Mouse (Mus musculus) kidney, embryonic 16.5 days (tissue): Measurements from ENCODE around the gene Samd4. TPM values are rescaled to one million over a fixed set of nuclear protein-coding genes. Genes with fewer than 3 reads are reported as not detected.
A peak's percentile ranks its signal among the peaks of the same experiment; 100 is the strongest.

ENCODE experiments used
- ATAC-seq: fragments of 200-750 bp; cut with Nextera tagmentation; 2 replicates; pipeline ENCODE4 v1.8.0; 2017; ENCODE audit warnings: moderate TSS enrichment; ENCODE audit not compliant: low FRiP score, low TSS enrichment
- H3K27ac ChIP-seq: fragments of 300-500 bp; sonication (generic); 2 replicates; pipeline ENCODE4 v1.5.1; 2014; ENCODE audit warnings: low read length
- H3K27me3 ChIP-seq: fragments of 300-500 bp; sonication (generic); 2 replicates; pipeline ENCODE4 v1.6.1; 2014; ENCODE audit warnings: low read length, control low read depth, mixed read lengths; ENCODE audit not compliant: insufficient read depth
- H3K36me3 ChIP-seq: fragments of 300-500 bp; sonication (generic); 2 replicates; pipeline ENCODE4 v1.6.1; 2014; ENCODE audit warnings: low read length, control low read depth, mixed read lengths; ENCODE audit not compliant: insufficient read depth
- H3K4me1 ChIP-seq: fragments of 300-500 bp; sonication (generic); 2 replicates; pipeline ENCODE4 v1.6.1; 2014; ENCODE audit warnings: low read length, control low read depth, mixed read lengths; ENCODE audit not compliant: insufficient read depth
- H3K4me2 ChIP-seq: fragments of 300-500 bp; sonication (generic); replicated peaks from 2 replicates; pipeline ENCODE4 v1.6.1; 2014; ENCODE audit warnings: low read depth, low read length
- H3K4me3 ChIP-seq: fragments of 300-500 bp; sonication (generic); 2 replicates; pipeline ENCODE4 v1.5.1; 2014; ENCODE audit warnings: mild to moderate bottlenecking, low read length
- H3K9ac ChIP-seq: fragments of 300-500 bp; sonication (generic); replicated peaks from 2 replicates; pipeline ENCODE4 v1.6.1; 2014; ENCODE audit warnings: low read length
- H3K9me3 ChIP-seq: fragments of 300-500 bp; sonication (generic); 2 replicates; pipeline ENCODE4 v1.6.1; 2016; ENCODE audit warnings: low read length, control low read depth
- WGBS: fragments of 180-500 bp; shearing (Covaris S2); extraction: QIAGEN DNeasy Blood & Tissue Kit; methylation state at CpG from one replicate; pipeline ENCODE4 v1.1.7; 2014; 5-methylcytosine and 5-hydroxymethylcytosine counted together
- polyA plus RNA-seq: library from polyadenylated mRNA; unstranded; fragments of >200 nt; fragmentation: Nextera tagmentation; extraction: Ambion mirVana; gene quantifications from 2 replicates; pipeline ENCODE4 v1.2.1, GENCODE M21; 2015

The Samd4 gene
- polyA plus RNA-seq: 4.6 and 5.4 TPM in 2 replicates

GRCm38 (mm10) chr14:46882431-46883067, at the start of gene Samd4:
TSS of gene Samd4 (plus strand) at chr14:46882854.
- WGBS: under 1% methylated on average over 46 of the region's 54 CpGs
- H3K4me1 ChIP-seq: peaks cover 24% of the 10 kb centered on the region
- peak within 1 kb of the TSS; percentile 87 for H3K9ac ChIP-seq
- no peaks in the 10 kb centered on the region for H3K9me3 ChIP-seq
- no peaks in the 10 kb centered on the region; the same call in 1 of the 2 replicates for H3K27me3 ChIP-seq
- H3K36me3 ChIP-seq: no peaks in the 10 kb centered on the region
- peak within 1 kb of the TSS; percentile 89 for H3K27ac ChIP-seq
- H3K4me3 ChIP-seq: peak within 1 kb of the TSS; percentile 73
- peak; percentile 69 for ATAC-seq
- H3K4me2 ChIP-seq: peak within 1 kb of the TSS; percentile 98

- ATAC-seq: no peak
- 72% methylated on average over 4 of the region's 4 CpGs for WGBS
- H3K27me3 ChIP-seq: no peaks in the 10 kb centered on the region
- H3K4me2 ChIP-seq: no peak overlapping the region
- no peaks in the 10 kb centered on the region for H3K4me1 ChIP-seq
- H3K9ac ChIP-seq: no peak overlapping the region
- H3K27ac ChIP-seq: no peak overlapping the region
- no peak overlapping the region for H3K4me3 ChIP-seq
- no peaks in the 10 kb centered on the region for H3K9me3 ChIP-seq
- H3K36me3 ChIP-seq: peaks cover 17% of the 10 kb centered on the region
These were observed 43.3 kb upstream of the Samd4 start for GRCm38 (mm10) chr14:46839326-46839725.

GRCm38 (mm10) chr14:46845706-46846105, 36.9 kb upstream of the Samd4 start:
- 97% methylated on average over 11 of the region's 11 CpGs for WGBS
- ATAC-seq: no peak

GRCm38 (mm10) chr14:46848063-46848590, 34.5 kb upstream of the Samd4 start:
- no peak overlapping the region for H3K27ac ChIP-seq
- WGBS: 77% methylated on average over 4 of the region's 4 CpGs
- ATAC-seq: no peak
- no peaks in the 10 kb centered on the region for H3K4me1 ChIP-seq
- no peak overlapping the region for H3K4me3 ChIP-seq
- no peaks in the 10 kb centered on the region for H3K27me3 ChIP-seq
- H3K9ac ChIP-seq: no peak overlapping the region
- no peak overlapping the region for H3K4me2 ChIP-seq
- no peaks in the 10 kb centered on the region; the same call in 1 of the 2 replicates for H3K36me3 ChIP-seq
- H3K9me3 ChIP-seq: no peaks in the 10 kb centered on the region

More at GRCm38 (mm10) chr14:46845706-46846105, 36.9 kb upstream of the Samd4 start:
- Histone ChIP-seq H3K4me3 (no peak overlapping the region), H3K4me1 (no peaks in the 10 kb centered on the region), H3K9ac (no peak overlapping the region), H3K27ac (no peak overlapping the region), H3K4me2 (no peak overlapping the region), H3K9me3 (no peaks in the 10 kb centered on the region), H3K27me3 (no peaks in the 10 kb centered on the region), H3K36me3 (peaks cover 15% of the 10 kb centered on the region)

- Histone ChIP-seq H3K4me3 (no peak overlapping the region), H3K4me1 (no peaks in the 10 kb centered on the region), H3K9me3 (no peaks in the 10 kb centered on the region), H3K4me2 (no peak overlapping the region), H3K36me3 (no peaks in the 10 kb centered on the region; the same call in 1 of the 2 replicates), H3K9ac (no peak overlapping the region), H3K27me3 (no peaks in the 10 kb centered on the region), H3K27ac (no peak overlapping the region)
- ATAC-seq: no peak
- WGBS: 59% methylated on average over 5 of the region's 5 CpGs
These were observed 33.9 kb upstream of the Samd4 start for GRCm38 (mm10) chr14:46848736-46849135.

GRCm38 (mm10) chr14:46849769-46850168, 32.9 kb upstream of the Samd4 start:
- H3K4me3 ChIP-seq: no peak overlapping the region
- ATAC-seq: no peak
- no peaks in the 10 kb centered on the region; the same call in none of the 2 replicates for H3K36me3 ChIP-seq
- 91% methylated on average over 1 of the region's 1 CpGs for WGBS
- no peaks in the 10 kb centered on the region for H3K4me1 ChIP-seq
- no peak overlapping the region for H3K9ac ChIP-seq
- no peaks in the 10 kb centered on the region for H3K9me3 ChIP-seq
- no peak overlapping the region for H3K4me2 ChIP-seq
- no peak overlapping the region for H3K27ac ChIP-seq
- H3K27me3 ChIP-seq: no peaks in the 10 kb centered on the region

- no peak overlapping the region for H3K27ac ChIP-seq
- no peak overlapping the region for H3K9ac ChIP-seq
- no peak for ATAC-seq
- no peak overlapping the region for H3K4me3 ChIP-seq
- H3K4me1 ChIP-seq: no peaks in the 10 kb centered on the region
- H3K36me3 ChIP-seq: peaks cover 4% of the 10 kb centered on the region; the same call in 1 of the 2 replicates
- no peaks in the 10 kb centered on the region for H3K27me3 ChIP-seq
- H3K4me2 ChIP-seq: no peak overlapping the region
- no peaks in the 10 kb centered on the region for H3K9me3 ChIP-seq
- 76% methylated on average over 11 of the region's 11 CpGs for WGBS
These were observed 29.0 kb upstream of the Samd4 start for GRCm38 (mm10) chr14:46853677-46854076.

- WGBS: 90% methylated on average over 5 of the region's 5 CpGs
- ATAC-seq: no peak
- H3K27me3 ChIP-seq: no peaks in the 10 kb centered on the region
These were observed 19.7 kb upstream of the Samd4 start for GRCm38 (mm10) chr14:46862922-46863321.

GRCm38 (mm10) chr14:46880935-46881334, 1.7 kb upstream of the Samd4 start:
- H3K36me3 ChIP-seq: no peaks in the 10 kb centered on the region
- no peak overlapping the region for H3K9ac ChIP-seq
- H3K9me3 ChIP-seq: no peaks in the 10 kb centered on the region
- H3K4me3 ChIP-seq: peak overlapping the region; percentile 73; the same call in 1 of the 2 replicates
- H3K27me3 ChIP-seq: no peaks in the 10 kb centered on the region; the same call in 1 of the 2 replicates
- peak overlapping the region; percentile 98 for H3K4me2 ChIP-seq
- peaks cover 19% of the 10 kb centered on the region for H3K4me1 ChIP-seq
- ATAC-seq: no peak
- H3K27ac ChIP-seq: no peak overlapping the region
- 9% methylated on average over 10 of the region's 10 CpGs for WGBS

More at GRCm38 (mm10) chr14:46862922-46863321, 19.7 kb upstream of the Samd4 start:
- Histone ChIP-seq H3K9ac (no peak overlapping the region), H3K36me3 (no peaks in the 10 kb centered on the region), H3K9me3 (no peaks in the 10 kb centered on the region), H3K27ac (no peak overlapping the region), H3K4me1 (no peaks in the 10 kb centered on the region), H3K4me2 (no peak overlapping the region), H3K4me3 (no peak overlapping the region)
